Mouse (Mus musculus): ENCODE results near the gene Cel.
A peak's percentile ranks its signal among the peaks of the same experiment; 100 is the strongest.
"Not testable (repeated sequence)": the region's sequence is repeated elsewhere in the genome, so short reads cannot be mapped to it uniquely, and the experiment has no call there.

Gene Cel

GRCm38 (mm10) chr2:28517206-28517909 lies 45.8 kb downstream of the Cel start:
- peak; percentile 88 for DNase-seq

DNA sequence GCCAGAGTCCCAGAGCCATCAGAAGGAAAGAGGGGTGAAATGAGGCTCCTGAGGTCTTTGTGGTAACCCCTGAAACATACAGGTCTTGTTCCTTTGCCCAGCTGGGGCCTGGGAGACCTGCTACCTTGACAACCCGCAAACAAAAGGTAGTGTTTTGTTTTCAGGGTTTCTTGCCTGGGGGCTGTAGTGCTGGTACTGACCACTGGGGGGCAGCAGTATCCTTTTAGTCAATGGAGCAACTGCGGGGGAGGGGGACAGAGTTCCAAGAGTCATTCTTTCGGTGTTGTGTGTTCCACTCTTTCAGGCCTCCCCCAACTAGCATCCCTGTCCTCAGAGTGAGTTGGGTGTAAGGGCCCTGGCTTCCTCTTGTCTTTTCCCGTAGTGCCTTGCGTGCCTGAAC lies 48.7 kb downstream of the Cel start:
- DNase-seq, result peak; percentile 93

- DNase-seq, result peak; percentile 50
These were observed 49.5 kb downstream of the Cel start for GRCm38 (mm10) chr2:28513431-28514370.

DNA sequence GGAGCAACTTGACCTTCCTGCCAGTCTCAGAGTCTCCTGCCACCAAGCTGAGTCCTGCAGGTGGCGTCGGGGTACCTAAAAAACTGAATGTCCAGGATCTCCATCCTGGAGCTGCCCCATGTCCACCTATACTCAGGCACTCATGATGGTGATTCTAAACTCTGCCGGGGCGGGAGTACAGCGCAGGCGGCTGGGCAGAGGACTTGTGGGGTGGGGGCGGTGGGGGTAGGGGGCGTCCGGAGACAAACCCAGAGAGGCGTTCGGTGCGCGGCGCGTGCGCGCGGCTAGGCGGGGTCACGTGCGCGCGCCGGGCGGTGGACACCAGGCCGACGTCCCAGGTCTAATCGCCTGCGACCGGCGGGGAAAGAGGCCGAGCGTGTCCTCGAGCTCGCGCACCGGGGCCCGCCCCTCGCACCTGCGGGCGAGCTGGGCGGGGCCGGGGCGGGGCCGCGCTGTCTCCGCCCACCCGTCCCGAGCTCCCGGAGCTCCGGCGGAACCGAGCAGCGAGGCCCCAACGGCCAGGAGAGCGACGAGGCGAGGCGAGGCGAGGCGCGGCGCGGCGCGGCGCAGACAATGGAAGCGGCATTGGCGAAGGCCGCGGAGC lies 50.3 kb downstream of the Cel start, which contains the start of gene Ralgds:
Gene Ralgds (plus strand): TSS at position 328 of the 604 bp plus-strand sequence.
- DNase-seq, result peak; percentile 64

DNA sequence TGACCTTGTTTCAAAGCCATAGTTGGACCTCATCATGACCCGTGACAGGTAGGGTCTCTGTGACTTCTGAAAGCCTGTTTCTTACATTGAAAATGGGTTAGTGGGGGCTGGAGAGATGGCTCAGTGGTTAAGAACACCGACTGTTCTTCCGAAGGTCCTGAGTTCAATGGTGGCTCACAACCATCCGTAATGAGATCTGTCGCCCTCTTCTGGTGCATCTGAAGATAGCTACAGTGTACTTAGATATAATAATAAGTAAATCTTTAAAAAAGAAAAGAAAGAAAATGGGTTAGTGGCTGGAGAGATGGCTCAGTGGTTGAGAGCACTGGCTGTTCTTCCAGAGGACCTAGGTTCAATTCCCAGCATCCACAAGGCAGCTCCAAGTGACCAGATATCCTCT lies 51.6 kb downstream of the Cel start:
- not testable (repeated sequence) for DNase-seq

- DNase-seq, result peak; percentile 0
These were observed 56.9 kb downstream of the Cel start for GRCm38 (mm10) chr2:28506291-28506690.

DNA sequence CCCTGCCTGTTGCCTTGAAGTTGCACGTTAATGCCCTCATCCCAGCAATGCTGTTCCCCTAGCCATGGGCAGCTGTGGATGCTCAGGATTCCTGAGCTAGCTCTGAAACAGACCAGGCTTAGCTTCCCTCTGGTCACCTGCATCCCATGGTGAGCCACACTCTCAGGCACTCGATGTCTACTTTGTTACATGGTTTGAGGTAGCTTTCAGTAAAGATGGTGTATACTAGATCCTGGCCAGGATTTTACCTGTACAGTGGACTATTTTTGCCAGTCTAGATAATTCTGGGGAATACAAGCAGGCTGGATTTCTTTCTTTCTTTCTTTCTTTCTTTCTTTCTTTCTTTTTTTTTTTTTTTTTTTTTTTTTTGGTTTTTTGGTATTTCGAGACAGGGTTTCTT lies 57.4 kb downstream of the Cel start, which contains the start of gene Gm10134:
Gene Gm10134 (plus strand): TSS at position 301 of the 400 bp plus-strand sequence.
- DNase-seq, result no peak

Data from lung, postnatal 10 days (tissue).